Mouse (Mus musculus): ENCODE data around the gene Adamts15. TPM values are rescaled to one million over a fixed set of nuclear protein-coding genes. Genes with fewer than 3 reads are reported as not detected.

Adamts15 gene
- polyA plus RNA-seq, 1 experiment from 2014 or later: 6.6 TPM

Other genes starting within 250 kb of the Adamts15 start
- gene Adamts8, start 20.1 kb upstream of the Adamts15 start, polyA plus RNA-seq (2016; fragmentation: Nextera tagmentation; extraction: Ambion mirVana): 2.6 TPM in 2 replicates
- gene Zbtb44, start 108.2 kb upstream of the Adamts15 start, polyA plus RNA-seq (2016; fragmentation: Nextera tagmentation; extraction: Ambion mirVana): 4.0 and 4.3 TPM in 2 replicates
- gene St14, start 209.4 kb upstream of the Adamts15 start, polyA plus RNA-seq (2016; fragmentation: Nextera tagmentation; extraction: Ambion mirVana): 4.9 and 9.6 TPM in 2 replicates